Mouse (Mus musculus) heart, embryonic 12.5 days (tissue): Measurements from ENCODE around the gene Cadm1. TPM values are rescaled to one million over a fixed set of nuclear protein-coding genes. Genes with fewer than 3 reads are reported as not detected.

Source experiments
- ATAC-seq: fragments of 200-750 bp; cut with Nextera tagmentation; 2 replicates; pipeline ENCODE4 v1.8.0; 2017; ENCODE audit warnings: moderate TSS enrichment, moderate library complexity; ENCODE audit not compliant: insufficient number of reproducible peaks, low FRiP score
- H3K27ac ChIP-seq: fragments of 300-500 bp; sonication (generic); 2 replicates; pipeline ENCODE4 v1.5.1; 2016; ENCODE audit warnings: mild to moderate bottlenecking, moderate library complexity; ENCODE audit not compliant: poor library complexity, severe bottlenecking
- H3K27me3 ChIP-seq: fragments of 300-500 bp; sonication (generic); replicated peaks from 2 replicates; pipeline ENCODE4 v1.6.1; 2016; ENCODE audit warnings: mild to moderate bottlenecking, moderate library complexity
- H3K36me3 ChIP-seq: fragments of 300-500 bp; sonication (generic); 2 replicates; pipeline ENCODE4 v1.6.1; 2016; ENCODE audit warnings: mild to moderate bottlenecking, moderate library complexity
- H3K4me1 ChIP-seq: fragments of 300-500 bp; sonication (generic); replicated peaks from 2 replicates; pipeline ENCODE4 v1.6.1; 2016; ENCODE audit warnings: mild to moderate bottlenecking
- H3K4me2 ChIP-seq: fragments of 300-500 bp; sonication (generic); 2 replicates; pipeline ENCODE4 v1.6.1; 2016; ENCODE audit warnings: mild to moderate bottlenecking, moderate library complexity
- H3K4me3 ChIP-seq: fragments of 300-500 bp; sonication (generic); 2 replicates; pipeline ENCODE4 v1.5.1; 2016; ENCODE audit warnings: mild to moderate bottlenecking
- H3K9ac ChIP-seq: fragments of 300-500 bp; sonication (generic); 2 replicates; pipeline ENCODE4 v1.6.1; 2016; ENCODE audit warnings: mild to moderate bottlenecking, moderate library complexity
- H3K9me3 ChIP-seq: fragments of 300-500 bp; sonication (generic); replicated peaks from 2 replicates; pipeline ENCODE4 v1.6.1; 2016; ENCODE audit warnings: mild to moderate bottlenecking, moderate library complexity
- WGBS: fragments of 180-500 bp; shearing (Covaris S2); methylation state at CpG from one replicate; pipeline ENCODE4 v1.1.7; 2016; 5-methylcytosine and 5-hydroxymethylcytosine counted together
- polyA plus RNA-seq: library from polyadenylated mRNA; unstranded; fragments of >200 nt; fragmentation: Nextera tagmentation; extraction: Ambion mirVana; gene quantifications from 2 replicates; pipeline ENCODE4 v1.2.1, GENCODE M21; 2016

Gene Cadm1
- polyA plus RNA-seq, 1 experiment from 2014 or later = 18.7 TPM

- Histone ChIP-seq H3K9me3 (no peaks in the 10 kb centered on the region), H3K4me2 (no peak overlapping the region), H3K27me3 (no peaks in the 10 kb centered on the region), H3K4me1 (peaks cover 17% of the 10 kb centered on the region), H3K9ac (no peak overlapping the region), H3K27ac (no peak overlapping the region), H3K4me3 (no peak overlapping the region), H3K36me3 (no peaks in the 10 kb centered on the region)
- WGBS = 81% methylated on average over 4 of the region's 4 CpGs
- ATAC-seq = no peak
These were observed 272.6 kb downstream of the Cadm1 start for GRCm38 (mm10) chr9:47802527-47802926.

- Histone ChIP-seq H3K9me3 (no peaks in the 10 kb centered on the region), H3K4me1 (peaks cover 17% of the 10 kb centered on the region), H3K4me2 (peak overlapping the region; percentile 44), H3K27ac (peak overlapping the region; percentile 9; the same call in 1 of the 2 replicates), H3K36me3 (no peaks in the 10 kb centered on the region), H3K9ac (peak overlapping the region; percentile 48; the same call in 1 of the 2 replicates), H3K4me3 (no peak overlapping the region), H3K27me3 (no peaks in the 10 kb centered on the region)
- no peak for ATAC-seq
- WGBS = 29% methylated on average over 13 of the region's 13 CpGs
These were observed 273.6 kb downstream of the Cadm1 start for GRCm38 (mm10) chr9:47803531-47804105.

- Histone ChIP-seq H3K4me1 (peaks cover 17% of the 10 kb centered on the region), H3K27me3 (0 out of 2 replicates have a peak, but pooled peaks cover 2% of the 10 kb centered on the region), H3K9me3 (no peaks in the 10 kb centered on the region), H3K4me3 (no peak overlapping the region), H3K4me2 (no peak overlapping the region), H3K36me3 (no peaks in the 10 kb centered on the region), H3K9ac (no peak overlapping the region), H3K27ac (no peak overlapping the region)
- WGBS = 68% methylated on average over 7 of the region's 7 CpGs
- no peak for ATAC-seq
These were observed 275.7 kb downstream of the Cadm1 start for GRCm38 (mm10) chr9:47805658-47806057.

GRCm38 (mm10) chr9:47825668-47826067, 295.7 kb downstream of the Cadm1 start:
- H3K9ac ChIP-seq = no peak overlapping the region
- H3K9me3 ChIP-seq = no peaks in the 10 kb centered on the region
- H3K4me1 ChIP-seq = peaks cover 11% of the 10 kb centered on the region
- H3K4me2 ChIP-seq = no peak overlapping the region
- no peaks in the 10 kb centered on the region for H3K36me3 ChIP-seq
- H3K27ac ChIP-seq = no peak overlapping the region
- no peak overlapping the region for H3K4me3 ChIP-seq
- no peak for ATAC-seq
- 90% methylated on average over 4 of the region's 4 CpGs for WGBS
- H3K27me3 ChIP-seq = no peaks in the 10 kb centered on the region

GRCm38 (mm10) chr9:47828762-47829161, 298.8 kb downstream of the Cadm1 start:
- peaks cover 19% of the 10 kb centered on the region for H3K4me1 ChIP-seq
- peak overlapping the region; percentile 63 for H3K4me2 ChIP-seq
- H3K9ac ChIP-seq = no peak overlapping the region
- no peaks in the 10 kb centered on the region for H3K9me3 ChIP-seq
- no peaks in the 10 kb centered on the region for H3K36me3 ChIP-seq
- no peak for ATAC-seq
- H3K4me3 ChIP-seq = peak overlapping the region; percentile 17; the same call in 1 of the 2 replicates
- no peak overlapping the region for H3K27ac ChIP-seq
- no peaks in the 10 kb centered on the region for H3K27me3 ChIP-seq
- 18% methylated on average over 13 of the region's 13 CpGs for WGBS

- ATAC-seq = no peak
- H3K9ac ChIP-seq = no peak overlapping the region
- peak overlapping the region; percentile 17; the same call in 1 of the 2 replicates for H3K4me3 ChIP-seq
- no peaks in the 10 kb centered on the region for H3K36me3 ChIP-seq
- no peaks in the 10 kb centered on the region for H3K27me3 ChIP-seq
- H3K4me1 ChIP-seq = peaks cover 19% of the 10 kb centered on the region
- H3K4me2 ChIP-seq = peak overlapping the region; percentile 63
- H3K9me3 ChIP-seq = no peaks in the 10 kb centered on the region
- 44% methylated on average over 10 of the region's 10 CpGs for WGBS
- no peak overlapping the region for H3K27ac ChIP-seq
These were observed 299.2 kb downstream of the Cadm1 start for GRCm38 (mm10) chr9:47829204-47829603.

GRCm38 (mm10) chr9:47829846-47830245, 299.9 kb downstream of the Cadm1 start:
- no peak overlapping the region for H3K4me3 ChIP-seq
- no peaks in the 10 kb centered on the region for H3K27me3 ChIP-seq
- peaks cover 19% of the 10 kb centered on the region for H3K4me1 ChIP-seq
- H3K4me2 ChIP-seq = no peak overlapping the region
- H3K9me3 ChIP-seq = no peaks in the 10 kb centered on the region
- no peaks in the 10 kb centered on the region for H3K36me3 ChIP-seq
- no peak overlapping the region for H3K9ac ChIP-seq
- 57% methylated on average over 4 of the region's 4 CpGs for WGBS
- ATAC-seq = no peak
- H3K27ac ChIP-seq = no peak overlapping the region

- WGBS = 66% methylated on average over 4 of the region's 4 CpGs
- ATAC-seq = no peak
- H3K9me3 ChIP-seq = no peaks in the 10 kb centered on the region
- H3K27me3 ChIP-seq = no peaks in the 10 kb centered on the region
- no peak overlapping the region for H3K4me2 ChIP-seq
- H3K27ac ChIP-seq = no peak overlapping the region
- H3K9ac ChIP-seq = no peak overlapping the region
- peaks cover 19% of the 10 kb centered on the region for H3K4me1 ChIP-seq
- no peak overlapping the region for H3K4me3 ChIP-seq
- no peaks in the 10 kb centered on the region for H3K36me3 ChIP-seq
These were observed 301.4 kb downstream of the Cadm1 start for GRCm38 (mm10) chr9:47831412-47831811.

- WGBS = 18% methylated on average over 8 of the region's 8 CpGs
- ATAC-seq = no peak
- Histone ChIP-seq H3K4me1 (no peaks in the 10 kb centered on the region), H3K4me2 (no peak overlapping the region), H3K27me3 (0 out of 2 replicates have a peak, but pooled peaks cover 4% of the 10 kb centered on the region), H3K36me3 (no peaks in the 10 kb centered on the region), H3K4me3 (no peak overlapping the region), H3K27ac (no peak overlapping the region), H3K9me3 (no peaks in the 10 kb centered on the region), H3K9ac (no peak overlapping the region)
These were observed 308.2 kb downstream of the Cadm1 start for GRCm38 (mm10) chr9:47838170-47838569.

- no peak overlapping the region for H3K4me2 ChIP-seq
- no peaks in the 10 kb centered on the region for H3K36me3 ChIP-seq
- H3K9me3 ChIP-seq = no peaks in the 10 kb centered on the region
- H3K9ac ChIP-seq = no peak overlapping the region
- ATAC-seq = no peak
- no peaks in the 10 kb centered on the region for H3K4me1 ChIP-seq
- H3K4me3 ChIP-seq = no peak overlapping the region
- WGBS = 44% methylated on average over 15 of the region's 15 CpGs
- 0 out of 2 replicates have a peak, but pooled peaks cover 4% of the 10 kb centered on the region for H3K27me3 ChIP-seq
- H3K27ac ChIP-seq = no peak overlapping the region
These were observed 309.1 kb downstream of the Cadm1 start for GRCm38 (mm10) chr9:47838890-47839691.

- WGBS = 69% methylated on average over 10 of the region's 10 CpGs
- H3K9me3 ChIP-seq = no peaks in the 10 kb centered on the region
- H3K27ac ChIP-seq = no peak overlapping the region
- H3K9ac ChIP-seq = no peak overlapping the region
- no peak for ATAC-seq
- H3K27me3 ChIP-seq = 0 out of 2 replicates have a peak, but pooled peaks cover 4% of the 10 kb centered on the region
- no peaks in the 10 kb centered on the region for H3K4me1 ChIP-seq
- no peak overlapping the region for H3K4me3 ChIP-seq
- H3K4me2 ChIP-seq = no peak overlapping the region
- no peaks in the 10 kb centered on the region for H3K36me3 ChIP-seq
These were observed 309.7 kb downstream of the Cadm1 start for GRCm38 (mm10) chr9:47839692-47840025.
